Mouse (Mus musculus) myocyte (in vitro differentiated cells): ENCODE data around the gene Pabpn1.

ENCODE experiments used
- CEBPB ChIP-seq: IDR thresholded peaks from 2 replicates; pipeline ENCODE4 v1.6.1; 2011; ENCODE audit warnings: mild to moderate bottlenecking, moderate library complexity; ENCODE audit not compliant: poor library complexity, insufficient read depth, severe bottlenecking
- MAX ChIP-seq: IDR thresholded peaks from one replicate; pipeline ENCODE4 v1.6.1; 2011; ENCODE audit warnings: low read depth, mild to moderate bottlenecking, control low read depth
- MYOG ChIP-seq, 3 experiments: IDR thresholded peaks; one replicate each; pipeline ENCODE4 v1.6.1; 2011; ENCODE audit warnings: control low read depth in 2 of 3, low read depth in 2 of 3, mild to moderate bottlenecking in 2 of 3; ENCODE audit not compliant: insufficient read length in 2 of 3, control insufficient read depth in 1 of 3, insufficient read depth in 1 of 3
- POLR2A ChIP-seq: IDR thresholded peaks from one replicate; pipeline ENCODE4 v1.6.1; 2011; ENCODE audit warnings: low read depth, mild to moderate bottlenecking, control low read depth, moderate library complexity; ENCODE audit not compliant: insufficient read length
- TCF12 ChIP-seq: IDR thresholded peaks from one replicate; pipeline ENCODE4 v1.6.1; 2011; ENCODE audit warnings: mild to moderate bottlenecking, control low read depth; ENCODE audit not compliant: poor library complexity, insufficient read depth, severe bottlenecking
- TCF3 ChIP-seq: IDR thresholded peaks from one replicate; pipeline ENCODE4 v1.6.1; 2011; ENCODE audit warnings: low read depth, control low read depth; ENCODE audit not compliant: insufficient read length
- USF1 ChIP-seq: IDR thresholded peaks from one replicate; pipeline ENCODE4 v1.6.1; 2011; ENCODE audit warnings: low read depth, mild to moderate bottlenecking, control low read depth, moderate library complexity

DNA sequence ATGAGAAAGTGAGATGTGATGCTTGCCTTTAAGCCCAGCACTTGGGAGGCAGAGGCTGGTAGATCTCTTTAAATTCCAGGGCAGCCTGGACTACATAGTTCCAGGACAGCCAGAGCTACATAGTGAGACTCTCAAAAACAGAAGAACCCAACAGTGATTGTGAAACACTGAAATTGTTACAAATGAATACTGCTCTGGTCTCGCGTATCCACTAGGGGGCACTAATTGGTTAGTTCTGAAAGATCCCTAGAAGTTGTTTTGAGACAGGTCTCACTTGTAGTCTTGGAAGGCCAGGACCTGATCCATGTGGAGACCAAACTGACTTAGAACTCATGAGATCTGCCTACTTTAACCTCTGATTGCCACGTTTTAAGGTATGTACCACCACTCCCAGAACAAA lies 8.1 kb downstream of the Pabpn1 start:
- TF ChIP-seq TCF12: no peak
- TF ChIP-seq CEBPB: peak; percentile 36; the same call in 1 of the 2 replicates
- no peak for TF ChIP-seq MYOG (IDR thresholded peaks at IDR 0.05; ENCODE audit: control insufficient read depth in 1 of 3, insufficient read depth in 1 of 3, insufficient read length in 2 of 3, low read depth in 2 of 3)
- no peak for TF ChIP-seq POLR2A
- no peak for TF ChIP-seq TCF3
- TF ChIP-seq USF1: no peak
- no peak for TF ChIP-seq MAX
